Mouse (Mus musculus): ENCODE results near the gene Pon2. TPM values are rescaled to one million over a fixed set of nuclear protein-coding genes. Genes with fewer than 3 reads are reported as not detected.

The Pon2 gene
- total RNA-seq, 1 experiment, result 12.7 TPM

DNA sequence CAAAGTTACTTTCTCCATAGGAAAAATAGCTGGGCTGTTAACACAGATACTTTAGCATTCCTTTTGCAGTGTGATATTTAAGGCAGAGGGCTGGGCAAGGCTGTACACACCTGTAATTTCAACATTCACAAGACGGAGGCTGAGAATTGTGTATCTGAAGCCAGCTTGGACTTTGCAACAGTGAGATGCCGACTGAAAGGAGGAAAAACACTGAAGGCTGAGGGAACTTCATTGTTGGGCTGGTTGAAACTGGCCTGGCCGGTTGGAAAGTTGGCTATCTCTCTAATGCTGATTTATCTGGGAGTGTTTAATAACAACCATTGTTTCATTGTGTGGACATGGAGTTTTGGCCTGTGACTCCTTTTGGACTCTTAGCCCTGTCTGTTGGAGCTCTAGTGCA, 7.7 kb upstream of the Pon2 start:
- Histone ChIP-seq H3K27ac (ENCODE audit: insufficient read depth, low read depth, low read length, poor library complexity, severe bottlenecking) (no peak overlapping the region), H3K9ac (ENCODE audit: insufficient read depth, low read depth, low read length, poor library complexity, severe bottlenecking) (no peak overlapping the region), H3K9me3 (ENCODE audit: control insufficient read depth, insufficient read depth, low read depth, low read length) (no peaks in the 10 kb centered on the region; the same call in 1 of the 2 replicates), H3K4me3 (ENCODE audit: insufficient read depth in 1 of 2, low read depth in 1 of 2, low read length in 2 of 2, poor library complexity in 1 of 2, severe bottlenecking in 1 of 2) (no peak overlapping the region), H3K36me3 (ENCODE audit: control insufficient read depth, insufficient read depth, low read length, poor library complexity, severe bottlenecking) (no peaks in the 10 kb centered on the region), H3K4me1 (ENCODE audit: control insufficient read depth in 2 of 2, insufficient read depth in 2 of 2, low read length in 2 of 2, poor library complexity in 1 of 2) (peaks cover 0 to 2% of the 10 kb centered on the region in 2 experiments; a peak in 1 of 4 replicates)
- TF ChIP-seq CHD2 (IDR thresholded peaks at IDR 0.05; ENCODE audit: low read depth, low read length) (no peak), HCFC1 (IDR thresholded peaks at IDR 0.05; ENCODE audit: borderline replicate concordance, insufficient read depth, low read length) (no peak), ZC3H11A (IDR thresholded peaks at IDR 0.05; ENCODE audit: borderline replicate concordance, low read depth, low read length) (no peak)
- in situ Hi-C loops (cut with MboI; ENCODE audit: low sequenced_read_pairs in 2 of 2, unreplicated experiment in 2 of 2), result no loop called here
- DNase-seq (ENCODE audit: low read depth, low spot score), result no peak

DNA sequence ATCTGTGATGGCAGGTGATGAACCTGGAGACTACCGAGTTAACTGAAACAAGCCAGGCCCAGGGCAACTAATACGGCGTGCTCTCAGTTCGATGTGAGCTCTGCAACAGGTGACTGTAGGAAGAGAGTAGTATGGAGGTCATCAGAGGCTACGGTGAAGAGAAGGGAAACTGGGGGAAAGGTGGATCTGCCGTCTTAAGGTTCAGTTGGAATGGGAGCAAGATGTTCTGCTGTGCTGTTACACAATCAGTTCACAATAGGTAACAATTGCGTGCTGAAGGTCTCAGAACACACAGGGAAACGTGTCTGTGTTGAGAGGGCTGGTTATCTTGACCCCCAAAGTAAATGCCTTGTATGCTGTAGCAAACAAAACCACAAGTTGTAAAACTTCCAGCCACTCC, 6.7 kb upstream of the Pon2 start:
- TF ChIP-seq HCFC1 (IDR thresholded peaks at IDR 0.05; ENCODE audit: borderline replicate concordance, insufficient read depth, low read length) (no peak), ZC3H11A (IDR thresholded peaks at IDR 0.05; ENCODE audit: borderline replicate concordance, low read depth, low read length) (no peak), MAFK (IDR thresholded peaks at IDR 0.05; ENCODE audit: insufficient read depth, low read depth, low read length) (no peak), ZNF384 (IDR thresholded peaks at IDR 0.05; ENCODE audit: low read depth, low read length) (no peak), CHD2 (IDR thresholded peaks at IDR 0.05; ENCODE audit: low read depth, low read length) (no peak)
- no peaks in the 10 kb centered on the region; the same call in 1 of the 2 replicates for H3K9me3 ChIP-seq (ENCODE audit: control insufficient read depth, insufficient read depth, low read depth, low read length)
- peaks cover 0 to 2% of the 10 kb centered on the region in 2 experiments; a peak in 1 of 4 replicates for H3K4me1 ChIP-seq (ENCODE audit: control insufficient read depth in 2 of 2, insufficient read depth in 2 of 2, low read length in 2 of 2, poor library complexity in 1 of 2)
- no peak overlapping the region for H3K4me3 ChIP-seq (ENCODE audit: insufficient read depth in 1 of 2, low read depth in 1 of 2, low read length in 2 of 2, poor library complexity in 1 of 2, severe bottlenecking in 1 of 2)
- no peaks in the 10 kb centered on the region for H3K36me3 ChIP-seq (ENCODE audit: control insufficient read depth, insufficient read depth, low read length, poor library complexity, severe bottlenecking)
- no peak for DNase-seq (ENCODE audit: low read depth, low spot score)
- H3K27ac ChIP-seq (ENCODE audit: insufficient read depth, low read depth, low read length, poor library complexity, severe bottlenecking), result no peak overlapping the region
- in situ Hi-C loops (cut with MboI; ENCODE audit: low sequenced_read_pairs in 2 of 2, unreplicated experiment in 2 of 2), result no loop called here
- no peak overlapping the region for H3K9ac ChIP-seq (ENCODE audit: insufficient read depth, low read depth, low read length, poor library complexity, severe bottlenecking)

DNA sequence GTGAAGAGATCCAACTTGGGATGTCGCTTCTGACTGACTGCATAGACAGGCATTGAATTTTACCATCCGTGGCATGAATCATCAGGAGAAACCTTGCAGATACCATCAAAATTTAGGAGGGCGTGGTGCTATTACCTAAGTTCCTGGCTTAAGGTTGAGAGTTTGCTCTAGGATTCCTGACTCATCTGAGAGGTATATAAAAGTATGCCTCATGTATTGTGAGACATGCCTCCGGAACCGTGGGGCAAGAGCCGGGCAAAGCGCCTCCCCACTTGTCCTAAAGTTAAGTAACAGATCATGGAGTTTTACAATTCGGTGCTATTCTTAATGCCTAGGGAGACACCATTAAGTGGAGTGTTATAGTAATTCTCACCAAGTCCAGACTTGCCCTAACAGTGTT, 2.4 kb upstream of the Pon2 start:
- Histone ChIP-seq H3K4me1 (ENCODE audit: control insufficient read depth in 2 of 2, insufficient read depth in 2 of 2, low read length in 2 of 2, poor library complexity in 1 of 2) (peaks cover 0 to 5% of the 10 kb centered on the region in 2 experiments; a peak in 1 of 4 replicates), H3K27ac (ENCODE audit: insufficient read depth, low read depth, low read length, poor library complexity, severe bottlenecking) (no peak overlapping the region), H3K9me3 (ENCODE audit: control insufficient read depth, insufficient read depth, low read depth, low read length) (no peaks in the 10 kb centered on the region), H3K9ac (ENCODE audit: insufficient read depth, low read depth, low read length, poor library complexity, severe bottlenecking) (no peak overlapping the region), H3K36me3 (ENCODE audit: control insufficient read depth, insufficient read depth, low read length, poor library complexity, severe bottlenecking) (no peaks in the 10 kb centered on the region), H3K4me3 (ENCODE audit: insufficient read depth in 1 of 2, low read depth in 1 of 2, low read length in 2 of 2, poor library complexity in 1 of 2, severe bottlenecking in 1 of 2) (no peak overlapping the region)
- in situ Hi-C loops (cut with MboI; ENCODE audit: low sequenced_read_pairs in 2 of 2, unreplicated experiment in 2 of 2), result no loop called here
- TF ChIP-seq CHD2 (IDR thresholded peaks at IDR 0.05; ENCODE audit: low read depth, low read length), result no peak
- no peak for TF ChIP-seq ZC3H11A (IDR thresholded peaks at IDR 0.05; ENCODE audit: borderline replicate concordance, low read depth, low read length)
- DNase-seq (ENCODE audit: low read depth, low spot score), result no peak

DNA sequence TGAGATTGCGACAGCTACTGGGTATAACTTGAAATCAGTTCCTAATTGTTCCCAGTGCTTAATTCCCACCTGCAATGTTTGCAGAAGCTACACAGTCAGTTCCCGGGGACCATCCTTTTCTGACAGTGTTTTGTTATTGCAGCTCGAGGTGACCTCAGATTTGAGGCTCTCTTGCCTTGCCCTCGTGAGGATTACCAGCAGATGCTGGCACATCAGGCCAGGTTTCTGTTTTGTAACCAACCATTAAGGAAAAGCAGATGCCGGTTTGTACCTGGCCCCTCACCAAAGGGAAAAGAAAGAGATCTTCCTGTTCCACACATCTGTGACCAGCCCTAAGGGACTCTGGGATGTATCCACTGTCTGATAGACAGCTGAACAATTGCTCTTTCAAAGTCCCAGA, 1.3 kb upstream of the Pon2 start:
- TF ChIP-seq MAFK (IDR thresholded peaks at IDR 0.05; ENCODE audit: insufficient read depth, low read depth, low read length) (no peak), HCFC1 (IDR thresholded peaks at IDR 0.05; ENCODE audit: borderline replicate concordance, insufficient read depth, low read length) (no peak), ZNF384 (IDR thresholded peaks at IDR 0.05; ENCODE audit: low read depth, low read length) (no peak), CHD2 (IDR thresholded peaks at IDR 0.05; ENCODE audit: low read depth, low read length) (no peak), ZC3H11A (IDR thresholded peaks at IDR 0.05; ENCODE audit: borderline replicate concordance, low read depth, low read length) (no peak)
- Histone ChIP-seq H3K4me1 (ENCODE audit: control insufficient read depth in 2 of 2, insufficient read depth in 2 of 2, low read length in 2 of 2, poor library complexity in 1 of 2) (peaks cover 0 to 5% of the 10 kb centered on the region in 2 experiments; a peak in 1 of 4 replicates), H3K9me3 (ENCODE audit: control insufficient read depth, insufficient read depth, low read depth, low read length) (no peaks in the 10 kb centered on the region), H3K36me3 (ENCODE audit: control insufficient read depth, insufficient read depth, low read length, poor library complexity, severe bottlenecking) (no peaks in the 10 kb centered on the region), H3K27ac (ENCODE audit: insufficient read depth, low read depth, low read length, poor library complexity, severe bottlenecking) (no peak overlapping the region), H3K9ac (ENCODE audit: insufficient read depth, low read depth, low read length, poor library complexity, severe bottlenecking) (no peak overlapping the region), H3K4me3 (ENCODE audit: insufficient read depth in 1 of 2, low read depth in 1 of 2, low read length in 2 of 2, poor library complexity in 1 of 2, severe bottlenecking in 1 of 2) (no peak overlapping the region)
- in situ Hi-C loops (cut with MboI; ENCODE audit: low sequenced_read_pairs in 2 of 2, unreplicated experiment in 2 of 2), result no loop called here
- DNase-seq (ENCODE audit: low read depth, low spot score), result no peak

Data from ES-E14 (cell line).